Mouse (Mus musculus) cortical plate, adult 2 months (tissue): ENCODE data around the gene Nol4l.

Source experiments
- CTCF ChIP-seq: fragments of 200-500 bp; IDR thresholded peaks from 2 replicates; pipeline ENCODE4 v1.5.1; 2011; ENCODE audit warnings: mild to moderate bottlenecking, control low read depth, low read length; ENCODE audit not compliant: insufficient read depth; ENCODE audit errors: extremely low read depth
- POLR2A ChIP-seq: fragments of 200-500 bp; IDR thresholded peaks from 2 replicates; pipeline ENCODE4 v1.6.1; 2011; ENCODE audit warnings: mild to moderate bottlenecking, low read length, control low read depth; ENCODE audit not compliant: insufficient read depth; ENCODE audit errors: extremely low read depth

DNA sequence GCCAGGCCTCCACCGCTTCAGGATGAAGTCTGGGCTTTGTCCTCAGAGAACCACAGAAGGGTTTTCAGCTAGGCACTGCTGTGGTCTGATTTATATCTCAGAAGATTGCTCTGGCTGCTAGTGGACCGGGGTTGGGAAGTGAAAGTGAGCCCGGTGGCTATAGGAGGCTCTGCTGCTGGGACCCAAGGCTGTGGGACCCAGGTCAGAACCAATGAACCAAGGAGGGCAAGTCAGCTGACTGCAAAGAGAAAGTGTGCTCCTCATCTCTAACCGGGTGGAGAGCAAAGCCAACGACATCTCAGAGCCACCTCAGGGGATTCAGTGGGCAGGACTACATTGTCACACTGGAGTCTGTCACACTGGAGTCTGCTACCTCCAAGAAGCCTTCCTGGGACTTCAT is 23.4 kb downstream of the Nol4l start:
- TF ChIP-seq CTCF (no peak), POLR2A (no peak)
